Mouse (Mus musculus) kidney, adult 2 months (tissue): ENCODE measurements at regions not wholly inside any gene's neighbourhood (a gene's known extent, or its start where the extent isn't known, plus 50 kb on each side); places are given as distances from the start of the nearest gene placed in this dataset.

Experiments
- CTCF ChIP-seq: fragments of 200-500 bp; conservative IDR thresholded peaks from 2 replicates; pipeline ENCODE4 v1.5.1; 2011; ENCODE audit warnings: low read depth, mild to moderate bottlenecking, control low read depth, low read length, moderate library complexity, mixed read lengths; ENCODE audit not compliant: insufficient read depth, insufficient read length
- POLR2A ChIP-seq: fragments of 200-500 bp; IDR thresholded peaks from one replicate; pipeline ENCODE4 v1.6.1; 2011; ENCODE audit warnings: low read depth, low read length, control low read depth

DNA sequence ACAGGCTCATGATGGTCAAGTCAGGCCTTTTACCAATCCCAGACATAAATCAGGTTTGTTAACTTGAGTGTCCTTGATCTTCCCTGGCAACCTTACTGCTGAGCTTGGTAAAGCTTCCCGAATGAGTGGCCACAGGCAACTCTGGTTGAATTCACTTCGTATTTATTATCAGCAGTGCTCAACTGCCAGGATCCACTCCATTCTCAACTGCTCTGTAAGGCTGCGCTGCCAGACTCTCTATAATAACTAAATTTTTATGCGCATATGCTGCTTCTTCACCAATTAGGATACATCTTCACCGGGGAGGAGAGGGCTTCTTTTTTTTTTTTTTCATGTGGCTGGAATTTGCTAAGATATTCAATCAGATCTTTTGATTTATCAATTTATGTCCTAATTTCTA, 2359.8 kb downstream of the Poteg start:
- TF ChIP-seq CTCF (no peak), POLR2A (no peak)
